Mouse (Mus musculus) spleen, postnatal 4 days (tissue): ENCODE data around the gene Hlcs.

ENCODE experiments used
- DNase-seq, 2 experiments: peaks; one replicate each; pipeline ENCODE4 v3.0.0; 2022; ENCODE audit warnings: low spot score in 2 of 2

Gene Hlcs

GRCm38 (mm10) chr16:94290073-94290999 is 23.0 kb downstream of the Hlcs start:
- peak; percentile 67 to 83 for DNase-seq

GRCm38 (mm10) chr16:94289138-94290072 is 24.0 kb downstream of the Hlcs start:
- no peak for DNase-seq

GRCm38 (mm10) chr16:94287826-94288225 is 25.5 kb downstream of the Hlcs start:
- DNase-seq: no peak

GRCm38 (mm10) chr16:94283972-94284371 is 29.4 kb downstream of the Hlcs start:
- DNase-seq: no peak

- DNase-seq: no peak
Observed at GRCm38 (mm10) chr16:94270826-94271225, 42.5 kb downstream of the Hlcs start.

- peak; percentile 69 to 88 for DNase-seq
Observed at GRCm38 (mm10) chr16:94269635-94270034, 43.7 kb downstream of the Hlcs start.

- no peak for DNase-seq
Observed at GRCm38 (mm10) chr16:94268205-94268604, 45.2 kb downstream of the Hlcs start.

- DNase-seq: no peak
Observed at GRCm38 (mm10) chr16:94264611-94265010, 48.8 kb downstream of the Hlcs start.

- no peak for DNase-seq
Observed at GRCm38 (mm10) chr16:94262501-94262900, 50.9 kb downstream of the Hlcs start.

- DNase-seq: no peak
Observed at GRCm38 (mm10) chr16:94260938-94261630, 52.3 kb downstream of the Hlcs start.

- DNase-seq: peak; percentile 65 to 85
Observed at GRCm38 (mm10) chr16:94258366-94259310, 54.7 kb downstream of the Hlcs start.

- DNase-seq: no peak
Observed at GRCm38 (mm10) chr16:94255592-94255991, 57.8 kb downstream of the Hlcs start.

GRCm38 (mm10) chr16:94255035-94255434 is 58.3 kb downstream of the Hlcs start:
- DNase-seq: no peak

- DNase-seq: no peak
Observed at GRCm38 (mm10) chr16:94254415-94254891, 58.9 kb downstream of the Hlcs start.

GRCm38 (mm10) chr16:94253671-94254414 is 59.5 kb downstream of the Hlcs start:
- no peak for DNase-seq

- DNase-seq: no peak
Observed at GRCm38 (mm10) chr16:94251756-94252155, 61.6 kb downstream of the Hlcs start.

GRCm38 (mm10) chr16:94250640-94251349 is 62.6 kb downstream of the Hlcs start:
- no peak for DNase-seq

- no peak for DNase-seq
Observed at GRCm38 (mm10) chr16:94250136-94250535, 63.2 kb downstream of the Hlcs start.

- DNase-seq: no peak
Observed at GRCm38 (mm10) chr16:94249666-94250065, 63.7 kb downstream of the Hlcs start.
